Mouse (Mus musculus) retina, postnatal 1 day (tissue): ENCODE data around the gene Col13a1.

ENCODE experiments used
- DNase-seq: peaks from one replicate; pipeline ENCODE4 v3.0.0-alpha.2; 2012

The Col13a1 gene

DNA sequence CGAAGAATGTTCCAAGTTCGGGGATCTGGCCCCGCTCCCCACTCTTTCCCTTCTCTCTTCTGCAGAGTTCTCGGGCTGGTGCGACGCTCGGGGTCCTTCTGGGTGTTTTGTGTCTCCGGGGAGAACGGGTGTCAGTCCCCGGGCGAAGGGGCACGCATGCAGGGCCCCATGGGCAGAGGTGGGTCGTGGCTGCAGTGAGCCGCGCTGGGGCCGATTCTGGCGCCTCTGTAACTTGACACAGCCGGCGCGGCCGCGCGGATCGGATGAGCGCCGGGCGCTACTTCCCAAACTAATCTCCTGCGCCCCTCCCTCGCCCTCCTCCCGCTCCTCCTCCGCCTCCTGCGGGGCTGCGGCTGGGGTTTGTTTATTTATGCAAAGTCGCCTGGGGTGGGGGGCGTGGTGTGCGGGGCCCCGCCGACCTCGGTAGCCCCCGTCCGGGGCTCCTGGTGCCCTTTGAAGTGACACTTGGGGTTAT is at the start of gene Col13a1:
Gene Col13a1, minus strand, starts transcription at position 243 of the 475 bp plus-strand sequence.
- DNase-seq: peak; percentile 68

DNA sequence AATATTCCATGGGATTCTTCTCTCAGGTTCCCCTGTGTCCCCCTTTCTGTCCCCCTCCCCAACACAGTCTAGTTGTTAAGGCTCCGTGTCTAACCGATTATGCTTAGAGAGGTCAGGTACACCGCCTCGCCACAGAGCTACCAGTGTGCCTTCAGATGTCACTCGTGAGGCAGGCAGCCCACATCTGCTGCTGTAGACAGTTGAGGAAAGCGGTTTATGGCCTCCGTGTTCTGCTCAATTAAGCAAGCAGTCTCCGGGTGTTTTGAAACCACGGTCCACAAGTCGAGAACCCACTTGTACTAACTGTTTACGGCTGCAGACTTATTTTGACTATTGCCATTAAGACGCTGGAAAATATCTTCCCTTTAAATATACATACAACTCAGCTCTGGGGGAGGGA is 48.8 kb upstream of the Col13a1 start:
- DNase-seq: peak; percentile 31

DNA sequence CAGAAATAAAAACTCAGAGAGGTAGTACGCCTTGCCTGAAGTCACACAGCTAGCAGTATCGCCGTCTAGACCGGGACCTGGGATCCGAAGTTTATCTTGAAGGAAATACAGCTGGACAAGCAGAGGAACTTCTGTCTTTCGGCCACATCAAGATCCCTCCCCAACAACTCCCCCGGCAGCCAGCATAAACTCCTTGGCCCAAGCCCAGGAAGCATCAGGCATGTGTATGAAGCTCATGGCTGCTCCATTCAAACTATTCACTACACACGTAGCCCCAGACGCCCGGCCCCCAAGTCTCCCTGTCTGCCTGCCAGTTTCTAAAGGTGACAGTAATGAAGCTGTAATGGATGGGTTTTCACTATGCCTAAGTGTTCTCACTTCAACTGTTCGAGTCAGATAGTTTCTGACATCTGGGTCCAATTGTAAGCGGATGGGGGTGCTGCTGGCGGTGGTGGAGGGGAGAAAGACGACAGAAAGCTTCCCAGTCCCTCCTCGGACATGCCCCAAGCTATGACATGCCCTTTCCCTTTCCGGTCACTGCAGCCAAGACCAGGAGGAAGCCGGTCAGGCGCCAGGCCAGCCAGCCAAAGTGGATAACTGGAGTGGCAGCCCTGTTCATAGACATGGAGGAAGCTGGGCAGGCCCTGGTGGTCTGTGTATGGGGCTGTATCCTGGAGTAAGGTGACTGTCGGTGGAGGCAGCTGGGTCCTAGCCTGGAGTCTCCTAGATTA is 45.1 kb upstream of the Col13a1 start:
- DNase-seq: peak; percentile 65

DNA sequence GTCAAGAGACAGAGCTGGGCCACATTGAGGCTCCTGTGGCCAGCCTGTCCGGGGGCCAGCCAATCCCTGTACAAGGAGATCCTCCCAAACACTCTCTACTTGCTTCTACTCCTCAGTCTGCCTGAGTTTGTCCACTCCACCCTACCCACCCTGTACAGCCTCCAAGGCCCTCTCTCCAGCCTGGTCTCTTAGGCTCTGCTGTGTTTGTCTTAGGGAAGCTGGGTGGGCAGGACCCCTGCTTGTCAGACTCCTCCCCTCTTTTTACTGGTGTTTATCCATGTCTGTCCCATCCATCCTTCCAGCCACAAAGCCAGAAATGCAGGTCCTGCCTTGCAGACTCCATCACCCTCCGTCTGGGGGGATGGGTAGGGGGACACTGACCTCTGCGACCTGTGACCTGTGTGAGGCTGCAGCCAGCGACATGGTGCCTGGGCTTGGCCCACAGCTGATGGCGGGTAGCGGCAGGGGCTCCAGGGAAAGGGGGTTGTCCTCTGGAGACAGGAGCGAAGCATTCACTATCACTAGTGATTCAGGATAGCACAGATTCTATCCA is 41.2 kb upstream of the Col13a1 start:
- peak; percentile 11 for DNase-seq

DNA sequence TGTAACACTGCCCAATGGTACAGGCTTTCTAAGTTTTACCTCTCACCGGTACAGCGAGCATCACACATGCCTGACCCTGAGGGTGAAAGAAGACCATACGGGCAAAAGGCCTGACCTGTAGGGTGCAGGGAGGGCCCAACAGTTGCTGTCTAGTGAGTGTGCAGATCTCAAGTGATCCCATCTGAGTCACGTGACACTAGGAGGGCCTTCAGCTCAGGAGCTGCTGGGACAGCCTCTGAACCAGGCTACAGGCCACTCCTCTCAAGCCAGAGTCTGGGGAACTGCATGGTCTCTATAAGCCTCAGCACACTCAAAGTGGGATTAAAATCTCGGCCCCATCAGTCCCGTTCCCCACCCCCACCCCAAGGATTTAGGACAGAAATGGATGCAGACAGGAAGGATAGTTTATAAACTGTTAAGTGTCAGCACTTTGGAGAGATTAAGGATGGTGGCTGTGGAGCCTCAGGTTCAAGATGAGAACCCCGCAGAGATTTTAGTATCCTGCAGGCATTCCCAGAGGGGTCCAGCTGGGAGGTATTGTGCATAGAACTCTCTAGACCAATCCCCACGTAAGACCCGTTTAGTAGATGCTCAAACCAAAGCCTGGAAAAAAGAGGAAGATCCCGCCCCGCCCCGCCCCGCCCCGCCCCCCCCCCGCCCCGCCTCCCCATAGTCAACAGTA is 40.6 kb upstream of the Col13a1 start:
- peak; percentile 30 for DNase-seq

DNA sequence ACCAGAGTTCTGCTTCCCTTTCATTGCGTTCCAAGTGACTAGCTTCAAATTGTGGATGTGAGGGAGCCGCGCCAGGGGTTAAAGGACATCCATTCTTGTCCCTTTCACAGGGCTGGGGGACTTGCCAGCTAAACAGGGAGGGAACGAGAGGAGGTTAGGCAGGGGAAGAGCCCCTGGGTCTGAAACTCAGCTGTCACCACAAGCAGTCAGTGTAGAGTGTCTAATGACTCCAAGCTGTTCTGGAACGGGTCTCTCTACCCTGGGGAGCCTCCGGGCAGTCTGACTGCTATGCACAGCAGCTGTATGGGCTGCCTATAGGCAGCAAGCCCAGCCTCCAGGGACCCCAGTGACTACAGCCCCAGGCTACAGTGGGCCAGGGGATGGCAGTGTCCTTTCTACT is 38.0 kb upstream of the Col13a1 start:
- peak; percentile 47 for DNase-seq

DNA sequence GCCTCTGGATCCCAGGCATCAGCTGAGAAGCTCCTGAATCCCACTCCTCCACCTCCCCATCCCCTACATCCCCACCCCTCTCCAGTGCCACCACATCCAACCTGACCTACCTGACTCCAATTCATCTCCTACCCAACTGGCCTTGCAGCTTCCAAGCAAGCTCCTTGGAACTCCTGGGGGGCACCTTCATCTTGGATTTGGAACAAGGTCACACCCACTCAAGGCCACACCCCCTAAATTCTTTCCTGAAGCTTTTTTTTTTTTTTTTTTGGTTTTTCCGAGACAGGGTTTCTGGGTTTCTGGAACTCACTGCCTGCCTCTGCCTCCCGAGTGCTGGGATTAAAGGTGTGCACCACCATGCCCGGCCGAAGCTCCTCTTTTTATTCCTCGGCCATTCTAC is 34.3 kb upstream of the Col13a1 start:
- DNase-seq: no peak

DNA sequence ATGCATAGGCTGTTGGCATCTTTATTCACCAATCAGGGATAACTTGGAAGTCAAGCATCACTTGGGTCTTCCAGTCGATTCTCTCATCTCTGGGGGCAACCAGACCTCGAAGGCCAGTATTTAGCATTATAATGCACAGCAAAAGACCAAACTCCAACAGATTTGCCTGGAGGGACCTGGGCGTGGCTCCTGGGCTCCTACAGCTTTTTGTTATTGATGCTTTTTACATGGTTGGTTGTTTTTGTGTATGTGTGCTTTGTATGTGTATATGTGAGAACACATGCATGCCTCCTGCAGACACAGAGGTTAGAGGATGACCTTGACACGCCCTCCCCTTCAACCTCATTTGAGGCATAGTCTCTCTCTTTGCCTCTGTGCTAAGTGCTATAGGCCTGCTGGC is 33.5 kb upstream of the Col13a1 start:
- DNase-seq: no peak

DNA sequence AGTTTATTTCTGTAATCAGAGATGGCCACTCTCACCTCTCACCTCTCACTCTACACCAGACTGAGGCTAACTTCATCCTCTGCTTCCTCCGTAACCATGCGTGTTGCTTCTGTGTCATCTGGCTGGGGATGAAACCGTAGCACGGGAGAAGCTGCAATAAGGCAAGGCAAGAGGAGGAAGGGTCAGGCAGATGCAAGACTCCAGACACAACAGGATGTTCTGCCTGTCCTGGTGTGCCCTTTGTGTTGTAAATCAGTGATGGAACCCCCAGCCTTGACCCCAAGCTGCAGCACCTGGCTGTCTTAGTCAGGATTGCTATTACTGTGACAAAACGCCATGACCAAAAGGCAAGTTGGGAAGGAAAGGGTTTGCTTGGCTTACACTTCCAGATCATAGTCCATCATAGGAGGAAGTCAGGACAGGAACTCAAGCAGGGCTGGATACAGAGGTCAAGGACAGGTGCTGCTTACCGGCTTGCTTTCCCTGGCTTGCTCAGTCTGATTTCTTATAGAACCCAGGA is 31.1 kb upstream of the Col13a1 start:
- DNase-seq: no peak

DNA sequence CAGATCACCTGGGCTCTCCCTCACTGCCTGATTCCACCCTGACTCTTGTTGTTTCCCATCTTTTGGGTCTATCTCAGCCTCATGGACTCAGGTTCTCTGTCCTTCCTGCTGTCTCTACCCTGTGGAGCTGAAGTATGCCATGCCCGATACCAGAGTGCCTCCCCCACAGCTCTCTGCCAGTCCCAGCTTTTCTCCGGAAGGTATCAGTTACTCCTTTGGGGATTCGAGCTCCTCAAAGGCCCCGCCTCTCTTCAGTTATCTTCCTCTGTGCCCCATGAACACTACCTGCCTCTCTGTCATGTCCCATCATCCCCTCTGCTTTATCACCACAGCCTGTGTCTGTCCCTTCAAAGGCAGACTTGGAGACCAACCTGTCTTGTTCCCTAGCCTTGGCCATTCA is 29.1 kb upstream of the Col13a1 start:
- DNase-seq: no peak

DNA sequence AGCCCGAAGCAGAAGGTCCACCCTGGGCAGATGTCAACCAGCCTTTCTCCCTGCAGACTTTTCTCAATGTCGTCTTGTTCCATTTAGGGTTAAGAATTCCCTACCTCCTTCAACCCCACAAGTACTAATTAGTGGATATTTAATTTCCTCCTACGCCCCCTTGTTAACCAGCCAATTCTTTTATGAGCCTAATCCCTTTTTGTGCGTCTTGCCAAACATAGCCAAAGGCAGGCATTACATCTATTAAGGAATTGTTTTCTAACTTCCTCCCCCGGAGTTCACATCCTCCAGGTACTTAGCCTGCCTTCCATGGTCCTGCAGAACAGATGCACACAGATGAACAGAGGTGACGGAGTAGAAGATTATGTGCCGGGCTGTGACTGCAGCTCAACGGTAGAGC is 27.5 kb upstream of the Col13a1 start:
- DNase-seq: no peak

DNA sequence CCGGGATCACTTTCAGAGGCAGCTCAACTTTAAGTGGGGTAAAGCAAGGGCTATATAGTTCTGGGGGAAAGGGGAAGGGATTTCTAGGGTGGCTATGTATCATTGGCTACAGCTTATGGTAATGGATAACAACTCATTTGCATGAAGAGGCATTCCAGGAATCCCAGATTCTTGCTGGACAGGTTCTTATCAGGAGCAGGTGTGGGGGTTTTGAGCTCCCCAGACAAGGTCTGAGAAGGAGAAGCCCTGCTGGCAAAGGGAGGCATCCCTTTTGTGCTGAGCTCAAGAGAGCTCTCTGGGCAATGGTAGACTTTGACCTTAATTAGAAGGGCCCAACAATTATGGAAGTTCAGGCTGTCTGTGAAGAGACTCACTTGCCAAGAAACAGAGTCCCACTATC is 21.3 kb upstream of the Col13a1 start:
- no peak for DNase-seq

DNA sequence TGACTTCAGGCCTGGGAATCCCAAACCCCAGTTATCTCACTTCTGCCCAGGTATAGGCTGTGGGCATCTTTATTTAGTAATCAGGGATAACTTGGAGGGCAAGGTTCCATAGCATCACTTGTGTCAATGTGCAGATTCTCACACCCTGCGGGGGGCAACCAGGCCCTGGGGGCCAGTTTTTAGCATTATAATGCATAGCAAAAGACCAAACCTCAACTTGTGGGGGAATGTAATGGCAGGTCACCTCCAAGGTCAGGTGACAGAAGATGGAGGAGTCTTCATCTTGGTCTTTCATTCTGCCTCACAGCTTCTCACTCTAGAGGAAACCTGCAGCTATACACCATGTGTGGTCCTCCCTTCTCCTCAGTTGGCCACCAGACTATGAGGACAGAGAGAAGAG is 20.9 kb upstream of the Col13a1 start:
- DNase-seq: no peak

DNA sequence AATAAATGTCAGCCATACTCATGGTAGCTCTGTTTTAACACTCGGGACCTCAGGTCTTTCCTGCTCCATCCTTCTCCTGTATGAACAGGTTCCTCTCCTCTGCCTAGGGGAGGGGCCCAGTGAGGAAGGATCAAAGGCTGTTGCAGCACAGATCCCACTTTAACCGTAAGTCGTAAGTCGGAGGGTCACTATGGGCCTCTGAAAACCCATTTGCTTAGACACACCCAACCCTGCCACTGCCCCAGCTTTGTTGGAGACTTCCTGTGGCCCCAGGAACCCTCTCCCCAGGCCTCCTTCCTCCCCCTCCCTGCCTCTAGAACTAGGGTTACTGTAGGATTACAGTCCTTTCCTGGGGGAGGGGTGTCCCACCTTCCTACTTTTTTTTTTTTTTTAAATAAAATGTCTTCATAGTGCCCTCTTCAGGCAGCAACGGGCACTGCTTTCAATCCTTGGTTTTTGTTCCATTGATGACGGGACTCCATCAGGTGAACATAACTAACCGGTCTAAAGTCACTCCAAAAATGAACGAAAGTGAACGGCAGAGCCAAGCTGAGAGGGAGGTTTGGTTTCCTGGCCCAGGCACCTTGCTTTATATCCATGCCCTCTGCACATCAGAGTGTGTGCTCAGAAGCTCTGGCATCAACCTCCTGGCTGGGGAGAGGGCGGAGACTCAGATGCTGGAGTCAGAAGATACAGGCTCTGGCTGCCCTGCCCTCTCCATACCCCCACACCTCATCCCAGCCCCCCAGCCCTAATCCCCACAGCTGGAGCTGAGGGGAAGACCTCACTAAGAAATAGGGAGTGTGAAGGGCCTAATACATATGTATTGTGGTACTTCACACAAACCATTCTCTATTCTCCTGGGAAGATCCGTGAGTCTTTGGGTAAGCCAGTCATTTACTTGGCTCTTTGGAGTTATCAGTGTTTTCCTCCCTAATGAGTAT is 12.8 kb upstream of the Col13a1 start:
- peak; percentile 37 for DNase-seq

DNA sequence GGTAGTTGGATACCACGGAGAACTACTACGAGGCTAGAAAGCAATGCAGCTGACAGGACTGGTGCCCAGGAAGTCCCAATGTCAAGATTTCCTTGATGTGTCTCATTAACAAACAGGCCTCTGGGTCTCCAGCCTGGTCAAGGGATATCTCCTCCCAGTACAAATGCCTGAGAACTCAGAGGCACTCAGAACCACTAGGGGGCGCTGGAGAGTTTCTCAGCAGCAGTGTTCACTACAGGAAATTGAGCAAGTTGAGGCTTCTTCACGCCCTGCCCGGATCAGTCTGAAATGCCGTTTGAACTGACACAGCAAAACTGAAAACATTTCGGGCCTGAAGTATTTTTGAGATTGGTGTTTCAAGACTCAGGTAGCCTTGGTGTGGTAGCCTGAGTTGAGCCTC is 1.5 kb upstream of the Col13a1 start:
- peak; percentile 92 for DNase-seq

DNA sequence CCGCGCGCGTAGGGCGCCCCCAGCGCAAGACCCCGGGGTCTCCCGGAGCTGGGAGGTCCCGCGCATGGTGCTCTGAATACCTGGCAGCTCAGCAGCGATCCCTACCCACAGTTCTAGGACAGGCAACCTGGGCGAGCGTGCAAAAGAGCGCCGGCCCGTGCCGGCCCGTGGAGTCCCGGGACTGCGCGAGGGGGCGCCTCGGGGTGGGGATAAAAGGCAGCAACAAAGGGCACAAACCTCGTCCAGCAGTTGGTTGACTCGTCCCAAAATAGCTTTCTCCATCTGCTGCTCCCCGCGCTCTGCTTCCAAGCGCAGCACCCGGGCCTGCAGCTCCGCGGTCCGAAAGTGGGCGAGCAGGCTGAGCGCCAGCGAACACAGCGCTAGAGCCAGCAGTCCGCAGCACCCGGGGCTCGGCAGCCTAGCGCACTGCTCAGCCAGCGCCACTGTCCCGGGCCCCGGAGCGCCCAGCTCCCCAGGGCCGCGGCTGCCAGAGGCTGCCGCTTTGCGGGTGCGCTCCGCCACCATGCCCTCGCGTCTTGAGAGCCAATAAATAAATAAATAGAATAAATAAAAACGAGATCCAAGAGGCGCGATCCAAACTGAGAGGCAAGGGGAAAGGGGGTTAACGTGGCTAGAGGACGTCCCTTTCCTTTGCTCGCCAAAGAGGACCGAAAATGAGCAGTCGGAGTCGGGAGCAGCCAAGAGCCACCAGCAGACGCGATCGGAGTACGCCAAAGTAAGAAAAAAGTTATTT is 619 bp downstream of the Col13a1 start:
- DNase-seq: peak; percentile 59

DNA sequence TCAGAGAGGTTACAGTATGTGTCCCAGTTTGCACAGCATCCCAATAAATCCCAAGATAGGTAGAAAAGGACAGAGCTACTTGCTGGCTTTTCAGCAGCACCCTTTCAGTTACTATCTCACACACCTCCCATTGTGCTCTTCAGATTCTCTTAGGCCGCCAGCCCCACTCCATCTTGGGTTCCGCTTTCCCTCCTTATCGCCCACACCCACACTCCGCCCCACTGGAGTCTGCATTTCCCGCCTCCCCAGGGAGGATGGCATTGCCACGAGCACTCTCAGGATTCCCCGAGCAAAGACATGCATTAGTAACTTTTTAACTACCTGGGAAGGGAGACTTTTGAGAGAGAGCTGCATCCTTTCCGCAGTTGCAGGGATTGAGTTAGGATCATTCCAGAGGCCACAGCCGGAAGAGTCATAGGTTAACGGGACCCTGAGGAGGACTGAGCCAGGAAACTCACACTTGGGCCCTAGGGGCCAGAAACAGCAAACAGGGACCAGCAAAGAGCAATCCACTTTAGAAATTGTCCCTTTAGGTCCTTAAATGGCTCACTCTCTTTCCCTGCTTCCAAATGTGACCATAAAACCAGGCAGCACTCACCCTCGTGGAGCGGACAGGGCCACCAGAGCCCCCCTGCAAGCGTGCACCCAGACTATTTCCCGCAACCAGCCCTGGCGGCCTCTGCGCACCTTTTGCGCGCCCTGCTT is 1.4 kb downstream of the Col13a1 start:
- DNase-seq: no peak

DNA sequence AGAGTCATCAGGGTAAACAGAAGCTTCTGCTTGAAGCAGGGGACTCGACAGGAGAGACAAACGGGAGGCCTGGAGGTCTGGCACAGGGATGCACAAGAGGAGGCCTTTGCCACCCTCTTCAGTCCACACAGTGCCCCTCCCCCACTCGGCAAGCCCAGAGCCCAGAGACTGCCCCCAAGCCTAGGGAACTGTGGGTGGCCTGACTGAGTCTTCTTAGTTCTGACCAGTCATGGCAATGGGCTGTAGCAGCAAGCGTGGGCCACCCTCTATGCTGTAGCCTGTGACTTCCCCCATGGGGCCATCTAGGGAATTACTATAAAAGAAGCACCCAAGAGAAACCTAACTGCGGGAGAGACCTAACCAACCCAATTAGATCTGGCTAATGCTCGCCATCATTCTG is 1.9 kb downstream of the Col13a1 start:
- DNase-seq: peak; percentile 50

DNA sequence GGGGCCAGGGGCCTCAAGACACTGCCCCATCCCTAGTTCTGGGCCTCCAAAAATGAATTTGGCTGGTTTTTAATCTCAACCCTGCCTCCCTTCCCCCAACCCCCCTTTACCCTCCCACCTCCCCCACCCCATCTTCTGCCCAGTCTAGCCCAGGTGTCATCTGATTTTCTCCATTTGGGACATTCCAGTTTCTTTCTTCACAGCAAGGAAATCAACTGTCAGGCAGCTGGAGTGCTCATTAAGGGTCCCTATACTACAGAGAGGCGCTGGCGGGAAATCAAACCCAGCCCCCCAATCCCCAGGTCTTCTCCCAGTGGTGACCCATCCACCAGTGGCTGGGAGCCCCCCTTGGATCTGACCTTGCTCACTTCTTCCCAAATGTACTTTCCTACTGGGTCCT is 4.3 kb downstream of the Col13a1 start:
- DNase-seq: no peak

DNA sequence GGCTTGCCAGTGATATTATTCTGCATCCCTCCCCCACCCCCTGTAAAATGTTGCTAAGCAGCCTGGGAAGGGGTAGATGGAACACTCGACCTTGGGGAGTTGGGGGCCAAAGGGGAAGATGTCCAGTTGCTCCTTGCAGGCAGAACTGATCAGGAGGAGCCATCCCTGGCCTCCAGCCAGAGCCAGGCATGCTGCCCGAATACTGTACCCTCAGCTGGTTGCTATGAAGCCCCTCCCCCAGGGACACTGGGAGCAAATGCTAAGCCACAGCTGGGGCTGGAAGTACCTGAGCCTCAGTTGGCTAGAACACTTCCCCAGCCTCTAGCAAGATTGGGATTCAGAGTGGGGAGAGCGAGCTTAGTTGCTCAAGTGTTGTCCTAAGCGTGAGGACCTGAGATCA is 6.9 kb downstream of the Col13a1 start:
- peak; percentile 59 for DNase-seq

DNA sequence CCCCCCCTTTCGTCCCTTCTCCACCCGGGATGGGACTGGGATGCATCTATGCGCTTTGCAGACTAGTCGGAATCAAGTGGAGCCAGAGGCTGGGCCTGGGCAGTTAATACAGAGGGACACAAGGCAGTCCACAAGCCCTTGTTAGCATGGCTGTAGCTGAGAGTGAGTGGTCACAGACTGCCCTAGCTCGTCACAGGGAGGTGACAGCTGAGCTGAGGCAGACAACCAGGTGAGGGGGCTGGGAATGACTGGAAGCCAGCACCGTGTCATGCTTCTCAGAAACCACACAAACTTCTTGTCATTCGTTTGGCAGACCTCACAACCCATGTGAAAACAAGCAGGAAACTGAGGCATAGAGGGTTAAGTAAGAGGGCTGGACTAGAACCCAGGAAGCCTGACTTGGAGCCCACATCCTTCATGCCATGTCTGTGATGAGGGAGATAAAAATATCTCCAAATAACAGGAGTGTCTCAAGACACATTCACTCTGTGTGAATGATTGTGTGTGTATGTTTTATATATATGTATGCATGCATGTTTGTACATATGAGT is 10.8 kb downstream of the Col13a1 start:
- DNase-seq: no peak
